Mouse (Mus musculus): ENCODE data around the gene Olfr126. TPM values are rescaled to one million over a fixed set of nuclear protein-coding genes. Genes with fewer than 3 reads are reported as not detected.

Olfr126 gene
- not detected in 2 replicates for polyA plus RNA-seq (2014; fragmentation: Nextera tagmentation; extraction: Ambion mirVana)

GRCm38 (mm10) chr17:37847183-37847582 is at the start of gene Olfr126:
Olfr126 (plus strand) TSS chr17:37847483.
- Histone ChIP-seq H3K9ac (replicated peaks; ENCODE audit: low read depth, low read length) (no peak within 1 kb of the TSS), H3K27ac (ENCODE audit: low read length) (no peak within 1 kb of the TSS), H3K4me3 (ENCODE audit: low read depth, low read length) (no peak within 1 kb of the TSS), H3K4me1 (ENCODE audit: control insufficient read depth, insufficient read depth, low read length) (no peaks in the 10 kb centered on the region), H3K4me2 (replicated peaks; ENCODE audit: low read depth, low read length) (no peak within 1 kb of the TSS), H3K36me3 (ENCODE audit: control insufficient read depth, insufficient read depth, low read length) (no peaks in the 10 kb centered on the region), H3K9me3 (ENCODE audit: control insufficient read depth, low read depth, low read length) (no peaks in the 10 kb centered on the region), H3K27me3 (ENCODE audit: control insufficient read depth, insufficient read depth, low read length) (no peaks in the 10 kb centered on the region)
- no peak for ATAC-seq (ENCODE audit: insufficient number of reproducible peaks, insufficient read depth, low FRiP score, low read depth)

- 90% methylated on average over 3 of the region's 3 CpGs for WGBS
Measured at GRCm38 (mm10) chr17:37799588-37799987, 47.7 kb upstream of the Olfr126 start, which contains the start of gene Olfr124. Olfr124 (plus strand) TSS chr17:37799888.

GRCm38 (mm10) chr17:37832649-37833048 is 14.6 kb upstream of the Olfr126 start, which contains the start of gene Olfr125:
Olfr125 (plus strand) TSS chr17:37832949.
- H3K4me2 ChIP-seq (replicated peaks; ENCODE audit: low read depth, low read length), result no peak within 1 kb of the TSS
- no peak within 1 kb of the TSS for H3K4me3 ChIP-seq (ENCODE audit: low read depth, low read length)
- no peak within 1 kb of the TSS for H3K9ac ChIP-seq (replicated peaks; ENCODE audit: low read depth, low read length)
- no peaks in the 10 kb centered on the region for H3K27me3 ChIP-seq (ENCODE audit: control insufficient read depth, insufficient read depth, low read length)
- H3K9me3 ChIP-seq (ENCODE audit: control insufficient read depth, low read depth, low read length), result no peaks in the 10 kb centered on the region
- ATAC-seq (ENCODE audit: insufficient number of reproducible peaks, insufficient read depth, low FRiP score, low read depth), result no peak
- no peaks in the 10 kb centered on the region for H3K4me1 ChIP-seq (ENCODE audit: control insufficient read depth, insufficient read depth, low read length)
- H3K36me3 ChIP-seq (ENCODE audit: control insufficient read depth, insufficient read depth, low read length), result no peaks in the 10 kb centered on the region
- H3K27ac ChIP-seq (ENCODE audit: low read length), result no peak within 1 kb of the TSS

More at GRCm38 (mm10) chr17:37799588-37799987, 47.7 kb upstream of the Olfr126 start, which contains the start of gene Olfr124:
- no peaks in the 10 kb centered on the region for H3K27me3 ChIP-seq (ENCODE audit: control insufficient read depth, insufficient read depth, low read length)
- H3K9me3 ChIP-seq (ENCODE audit: control insufficient read depth, low read depth, low read length), result no peaks in the 10 kb centered on the region
- no peak within 1 kb of the TSS for H3K4me2 ChIP-seq (replicated peaks; ENCODE audit: low read depth, low read length)
- H3K9ac ChIP-seq (replicated peaks; ENCODE audit: low read depth, low read length), result no peak within 1 kb of the TSS
- no peak for ATAC-seq (ENCODE audit: insufficient number of reproducible peaks, insufficient read depth, low FRiP score, low read depth)
- H3K36me3 ChIP-seq (ENCODE audit: control insufficient read depth, insufficient read depth, low read length), result no peaks in the 10 kb centered on the region
- H3K4me3 ChIP-seq (ENCODE audit: low read depth, low read length), result no peak within 1 kb of the TSS
- H3K4me1 ChIP-seq (ENCODE audit: control insufficient read depth, insufficient read depth, low read length), result no peaks in the 10 kb centered on the region
- no peak within 1 kb of the TSS for H3K27ac ChIP-seq (ENCODE audit: low read length)

GRCm38 (mm10) chr17:37863901-37864300 is 16.6 kb downstream of the Olfr126 start:
- no peak for ATAC-seq (ENCODE audit: insufficient number of reproducible peaks, insufficient read depth, low FRiP score, low read depth)
- Histone ChIP-seq H3K9ac (replicated peaks; ENCODE audit: low read depth, low read length) (no peak overlapping the region), H3K27me3 (ENCODE audit: control insufficient read depth, insufficient read depth, low read length) (no peaks in the 10 kb centered on the region), H3K4me2 (replicated peaks; ENCODE audit: low read depth, low read length) (no peak overlapping the region), H3K4me1 (ENCODE audit: control insufficient read depth, insufficient read depth, low read length) (no peaks in the 10 kb centered on the region), H3K36me3 (ENCODE audit: control insufficient read depth, insufficient read depth, low read length) (no peaks in the 10 kb centered on the region), H3K27ac (ENCODE audit: low read length) (no peak overlapping the region), H3K4me3 (ENCODE audit: low read depth, low read length) (no peak overlapping the region), H3K9me3 (ENCODE audit: control insufficient read depth, low read depth, low read length) (no peaks in the 10 kb centered on the region)
- 63% methylated on average over 2 of the region's 2 CpGs for WGBS

- Histone ChIP-seq H3K27ac (ENCODE audit: low read length) (no peak overlapping the region), H3K36me3 (ENCODE audit: control insufficient read depth, insufficient read depth, low read length) (no peaks in the 10 kb centered on the region), H3K4me2 (replicated peaks; ENCODE audit: low read depth, low read length) (no peak overlapping the region), H3K27me3 (ENCODE audit: control insufficient read depth, insufficient read depth, low read length) (no peaks in the 10 kb centered on the region), H3K9me3 (ENCODE audit: control insufficient read depth, low read depth, low read length) (no peaks in the 10 kb centered on the region), H3K9ac (replicated peaks; ENCODE audit: low read depth, low read length) (no peak overlapping the region), H3K4me3 (ENCODE audit: low read depth, low read length) (no peak overlapping the region), H3K4me1 (ENCODE audit: control insufficient read depth, insufficient read depth, low read length) (no peaks in the 10 kb centered on the region)
- no peak for ATAC-seq (ENCODE audit: insufficient number of reproducible peaks, insufficient read depth, low FRiP score, low read depth)
- 20% methylated on average over 8 of the region's 8 CpGs for WGBS
Measured at GRCm38 (mm10) chr17:37869676-37870205, 22.5 kb downstream of the Olfr126 start.

- Histone ChIP-seq H3K4me2 (replicated peaks; ENCODE audit: low read depth, low read length) (no peak overlapping the region), H3K9ac (replicated peaks; ENCODE audit: low read depth, low read length) (no peak overlapping the region), H3K4me1 (ENCODE audit: control insufficient read depth, insufficient read depth, low read length) (no peaks in the 10 kb centered on the region), H3K9me3 (ENCODE audit: control insufficient read depth, low read depth, low read length) (no peaks in the 10 kb centered on the region), H3K27me3 (ENCODE audit: control insufficient read depth, insufficient read depth, low read length) (no peaks in the 10 kb centered on the region), H3K27ac (ENCODE audit: low read length) (no peak overlapping the region), H3K4me3 (ENCODE audit: low read depth, low read length) (no peak overlapping the region), H3K36me3 (ENCODE audit: control insufficient read depth, insufficient read depth, low read length) (no peaks in the 10 kb centered on the region)
- no peak for ATAC-seq (ENCODE audit: insufficient number of reproducible peaks, insufficient read depth, low FRiP score, low read depth)
- WGBS, result 81% methylated on average over 3 of the region's 3 CpGs
Measured at GRCm38 (mm10) chr17:37873830-37874229, 26.5 kb downstream of the Olfr126 start.

GRCm38 (mm10) chr17:37900137-37900536 is 52.9 kb downstream of the Olfr126 start, which contains the start of gene Olfr127:
Olfr127 (plus strand) TSS chr17:37900437.
- no peaks in the 10 kb centered on the region for H3K4me1 ChIP-seq (ENCODE audit: control insufficient read depth, insufficient read depth, low read length)
- H3K27me3 ChIP-seq (ENCODE audit: control insufficient read depth, insufficient read depth, low read length), result no peaks in the 10 kb centered on the region
- H3K9ac ChIP-seq (replicated peaks; ENCODE audit: low read depth, low read length), result no peak within 1 kb of the TSS
- H3K36me3 ChIP-seq (ENCODE audit: control insufficient read depth, insufficient read depth, low read length), result no peaks in the 10 kb centered on the region
- 73% methylated on average over 1 of the region's 1 CpGs for WGBS
- H3K27ac ChIP-seq (ENCODE audit: low read length), result no peak within 1 kb of the TSS
- no peaks in the 10 kb centered on the region for H3K9me3 ChIP-seq (ENCODE audit: control insufficient read depth, low read depth, low read length)
- no peak within 1 kb of the TSS for H3K4me3 ChIP-seq (ENCODE audit: low read depth, low read length)
- no peak within 1 kb of the TSS for H3K4me2 ChIP-seq (replicated peaks; ENCODE audit: low read depth, low read length)
- ATAC-seq (ENCODE audit: insufficient number of reproducible peaks, insufficient read depth, low FRiP score, low read depth), result no peak

Data from stomach, embryonic 14.5 days (tissue).